Mouse (Mus musculus): ENCODE measurements around the gene Aff1.

GRCm38 (mm10) chr5:103671858-103672257 is 20.3 kb upstream of the Aff1 start:
- no peak for TF ChIP-seq POLR2A (IDR thresholded peaks at IDR 0.05; ENCODE audit: extremely low read depth, insufficient read depth, low read length)
- TF ChIP-seq CTCF (IDR thresholded peaks at IDR 0.05; ENCODE audit: low read depth, low read length), result no peak

All from liver, adult 2 months (tissue).